Mouse (Mus musculus) embryonic fibroblast, embryonic 13.5 days (primary cell): ENCODE results near the gene Plb1. TPM values are rescaled to one million over a fixed set of nuclear protein-coding genes. Genes with fewer than 3 reads are reported as not detected.

Experiments used
- H3K27ac ChIP-seq: 2 replicates; pipeline ENCODE4 v1.5.1; 2012; ENCODE audit warnings: low read length, control low read depth, inconsistent platforms; ENCODE audit not compliant: insufficient read depth
- H3K4me1 ChIP-seq: 2 replicates; pipeline ENCODE4 v1.6.1; 2011; ENCODE audit warnings: low read length; ENCODE audit not compliant: control insufficient read depth, insufficient read depth
- H3K4me3 ChIP-seq: 2 replicates; pipeline ENCODE4 v1.5.1; 2011; ENCODE audit warnings: mild to moderate bottlenecking, control low read depth, low read length; ENCODE audit not compliant: insufficient read depth
- CTCF ChIP-seq: IDR thresholded peaks from 2 replicates; pipeline ENCODE4 v1.5.1; 2011; ENCODE audit warnings: mild to moderate bottlenecking, control low read depth, low read length, moderate library complexity, borderline replicate concordance; ENCODE audit not compliant: insufficient read depth
- POLR2A ChIP-seq: IDR thresholded peaks from 2 replicates; pipeline ENCODE4 v1.6.1; 2011; ENCODE audit warnings: low read depth, mild to moderate bottlenecking, control low read depth, low read length, moderate library complexity
- polyA plus RNA-seq: library from polyadenylated mRNA; stranded (reverse); fragments of >200 nt; gene quantifications from 2 replicates; pipeline ENCODE4 v1.2.4, GENCODE M21; 2011; ENCODE audit warnings: low read depth; ENCODE audit not compliant: missing spikeins, insufficient read length

The Plb1 gene
- polyA plus RNA-seq, 1 experiment = 0.72 TPM

- TF ChIP-seq CTCF (no peak), POLR2A (no peak)
- H3K27ac ChIP-seq = no peak overlapping the region
- no peak overlapping the region for H3K4me3 ChIP-seq
- no peaks in the 10 kb centered on the region for H3K4me1 ChIP-seq
These were observed 128.0 kb downstream of the Plb1 start for GRCm38 (mm10) chr5:32360511-32360910.

DNA sequence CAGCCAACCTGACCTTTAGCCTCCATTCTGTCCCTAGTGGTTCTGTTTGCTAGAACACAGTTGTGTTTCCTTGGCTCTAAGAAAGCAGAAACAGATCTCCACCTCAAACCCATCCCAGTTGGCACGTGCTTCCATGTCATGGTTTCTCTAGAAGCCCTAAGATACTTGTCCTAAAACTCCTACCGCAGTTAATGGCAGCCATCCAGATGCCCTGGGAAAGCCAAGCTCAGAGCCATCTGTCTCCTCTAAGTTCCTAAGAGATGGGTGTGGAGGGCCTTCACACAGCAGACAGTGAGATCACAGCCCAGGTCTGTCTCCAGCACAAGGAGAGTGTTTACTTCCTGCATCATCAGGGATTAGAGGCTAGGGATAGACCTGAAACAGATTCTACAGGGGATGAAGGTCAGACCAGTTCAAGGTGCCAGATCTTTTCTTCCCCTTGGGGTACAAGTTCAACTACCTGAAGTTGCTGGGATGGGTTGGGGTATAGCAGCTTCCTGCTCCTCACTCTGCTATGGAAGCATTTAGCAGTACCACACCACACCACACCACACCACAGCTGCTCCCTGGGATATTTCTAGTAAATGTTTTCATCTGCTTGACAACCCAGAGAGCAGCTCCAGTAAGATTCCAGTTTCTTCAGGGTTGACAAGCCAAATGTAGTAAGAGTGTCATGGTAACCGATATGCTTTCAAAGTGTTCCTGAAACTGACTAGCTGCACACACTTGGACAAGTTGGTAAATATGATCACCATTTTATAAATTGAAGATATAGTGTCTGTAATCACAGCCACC is 129.1 kb downstream of the Plb1 start:
- H3K4me3 ChIP-seq = no peak overlapping the region
- H3K4me1 ChIP-seq = no peaks in the 10 kb centered on the region
- TF ChIP-seq CTCF (no peak), POLR2A (no peak)
- no peak overlapping the region for H3K27ac ChIP-seq

DNA sequence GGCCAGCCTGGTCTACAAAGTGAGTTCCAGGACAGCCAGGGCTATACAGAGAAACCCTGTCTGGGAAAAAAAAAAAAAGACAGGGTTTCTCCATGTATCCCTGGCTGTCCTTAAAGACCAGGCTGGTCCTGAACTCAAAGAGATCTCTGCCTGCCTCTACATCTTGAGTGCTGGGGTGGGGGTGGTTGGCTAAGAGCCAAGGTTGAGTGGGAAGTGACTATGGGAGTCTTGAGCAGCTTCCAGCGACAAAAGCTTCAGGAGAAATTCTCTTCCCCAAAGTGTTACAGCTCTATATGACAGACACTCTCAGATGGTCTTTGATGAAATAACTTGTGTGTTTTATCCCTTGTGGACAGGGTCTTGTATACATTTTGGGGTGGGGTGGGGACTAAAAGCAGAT is 136.9 kb downstream of the Plb1 start:
- Histone ChIP-seq H3K4me1 (no peaks in the 10 kb centered on the region), H3K27ac (no peak overlapping the region), H3K4me3 (no peak overlapping the region)
- TF ChIP-seq POLR2A (no peak), CTCF (no peak)

DNA sequence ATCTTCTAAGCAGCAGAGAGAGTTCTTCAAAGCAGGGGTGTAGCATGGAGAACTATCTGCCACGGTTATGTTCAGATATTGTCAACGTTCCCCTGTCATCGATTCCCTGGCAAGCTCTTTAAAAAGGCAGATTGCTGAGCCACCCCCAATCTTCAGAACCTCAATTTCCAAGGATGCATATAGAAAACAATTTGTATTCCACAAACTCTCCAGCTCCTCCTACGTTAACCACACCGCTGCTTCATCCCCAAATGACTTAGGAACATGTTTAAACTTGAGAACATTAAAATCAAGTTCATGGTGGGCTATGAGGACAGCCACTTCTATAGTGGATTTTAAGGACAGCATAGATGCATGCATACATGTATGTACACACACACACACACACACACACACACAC is 138.7 kb downstream of the Plb1 start:
- TF ChIP-seq CTCF = no peak
- no peak for TF ChIP-seq POLR2A
- Histone ChIP-seq H3K27ac (no peak overlapping the region), H3K4me3 (no peak overlapping the region), H3K4me1 (no peaks in the 10 kb centered on the region)

DNA sequence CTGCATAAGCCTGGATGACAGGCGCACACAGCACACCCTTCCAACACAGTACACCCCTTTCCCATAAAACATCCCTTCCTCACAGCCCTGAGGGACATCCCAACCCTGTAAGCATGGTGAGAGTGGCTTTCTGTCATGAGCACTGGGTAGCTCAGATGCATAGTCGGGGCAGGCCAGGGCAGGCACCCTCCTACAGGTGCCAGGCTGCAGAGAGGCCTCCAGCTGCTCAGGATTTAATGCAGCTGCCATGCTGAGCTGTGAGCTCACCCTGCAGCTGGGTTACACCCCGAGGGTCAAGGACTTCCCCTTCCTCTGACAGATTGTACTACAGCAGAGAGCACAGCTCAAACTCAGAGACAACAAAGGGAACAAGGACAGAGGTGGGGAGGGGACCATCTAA is 146.0 kb downstream of the Plb1 start:
- Histone ChIP-seq H3K4me1 (no peaks in the 10 kb centered on the region), H3K27ac (no peak overlapping the region), H3K4me3 (no peak overlapping the region)
- TF ChIP-seq CTCF (no peak), POLR2A (no peak)

DNA sequence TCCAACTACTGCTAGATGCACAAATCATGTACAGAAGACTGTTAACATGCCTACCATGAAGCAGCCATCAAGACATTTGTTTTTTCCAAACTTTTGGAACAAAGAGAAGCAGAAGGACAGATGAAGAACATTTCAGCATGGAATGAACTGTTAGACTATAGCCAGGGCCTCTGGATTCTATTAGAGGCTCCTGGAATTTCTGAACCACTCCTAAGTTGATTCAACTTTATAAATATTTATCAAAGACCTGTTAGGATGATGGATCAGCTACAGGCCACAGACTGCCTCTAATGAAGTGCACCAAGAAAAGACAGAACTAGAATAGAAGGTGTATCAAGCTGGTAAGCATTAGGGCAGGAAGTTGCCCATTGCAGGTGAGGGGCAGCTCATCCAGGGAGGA is 156.1 kb downstream of the Plb1 start:
- no peak for TF ChIP-seq POLR2A
- no peak overlapping the region for H3K27ac ChIP-seq
- H3K4me1 ChIP-seq = no peaks in the 10 kb centered on the region
- no peak overlapping the region for H3K4me3 ChIP-seq

GRCm38 (mm10) chr5:32390295-32390694 is 157.8 kb downstream of the Plb1 start:
- H3K27ac ChIP-seq = no peak overlapping the region
- no peak overlapping the region for H3K4me3 ChIP-seq
- no peak for TF ChIP-seq CTCF
- no peak for TF ChIP-seq POLR2A
- H3K4me1 ChIP-seq = no peaks in the 10 kb centered on the region

DNA sequence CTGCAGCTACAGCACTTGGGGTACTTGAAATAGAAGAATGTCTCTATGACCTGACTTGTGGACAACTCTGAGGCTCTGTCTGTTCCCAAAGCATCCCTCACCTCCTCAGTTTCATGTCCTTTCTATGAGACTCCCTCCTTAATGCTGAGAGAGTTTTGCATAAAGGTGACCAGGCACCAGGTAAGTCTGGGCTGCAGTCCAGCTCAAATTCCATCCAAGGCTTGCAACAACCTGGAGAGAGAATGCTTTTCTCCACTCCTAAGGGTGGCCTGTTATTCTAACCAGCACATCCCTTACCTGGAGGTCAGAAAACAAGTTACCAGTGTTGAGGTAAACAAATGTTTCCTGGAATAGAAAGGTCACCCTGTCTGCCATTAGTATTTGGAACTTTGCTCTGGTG is 159.8 kb downstream of the Plb1 start:
- Histone ChIP-seq H3K4me1 (no peaks in the 10 kb centered on the region), H3K4me3 (no peak overlapping the region), H3K27ac (no peak overlapping the region)
- TF ChIP-seq CTCF (no peak), POLR2A (no peak)

GRCm38 (mm10) chr5:32394586-32394985 is 162.1 kb downstream of the Plb1 start:
- TF ChIP-seq CTCF (no peak), POLR2A (no peak)

GRCm38 (mm10) chr5:32395101-32395892 is 162.8 kb downstream of the Plb1 start:
- Histone ChIP-seq H3K27ac (no peak overlapping the region), H3K4me1 (no peaks in the 10 kb centered on the region), H3K4me3 (no peak overlapping the region)
- TF ChIP-seq CTCF = no peak
- no peak for TF ChIP-seq POLR2A

More at GRCm38 (mm10) chr5:32394586-32394985, 162.1 kb downstream of the Plb1 start:
- Histone ChIP-seq H3K27ac (no peak overlapping the region), H3K4me3 (no peak overlapping the region), H3K4me1 (no peaks in the 10 kb centered on the region)
